Mouse (Mus musculus) embryonic facial prominence, embryonic 14.5 days (tissue): ENCODE results near the gene Cyp2s1. TPM values are rescaled to one million over a fixed set of nuclear protein-coding genes. Genes with fewer than 3 reads are reported as not detected.

Experiments used
- ATAC-seq: fragments of 200-750 bp; cut with Nextera tagmentation; 2 replicates; pipeline ENCODE4 v1.8.0; 2017; ENCODE audit warnings: low read depth, moderate number of reproducible peaks, moderate TSS enrichment
- DNase-seq: peaks from one replicate; pipeline ENCODE4 v3.0.0-alpha.2; 2015; ENCODE audit warnings: low spot score
- H3K27ac ChIP-seq: fragments of 300-500 bp; sonication (generic); replicated peaks from 2 replicates; pipeline ENCODE4 v1.5.1; 2014; ENCODE audit warnings: low read depth, mild to moderate bottlenecking, low read length, moderate library complexity
- H3K27me3 ChIP-seq: fragments of 300-500 bp; sonication (generic); replicated peaks from 2 replicates; pipeline ENCODE4 v1.6.1; 2014; ENCODE audit warnings: low read length; ENCODE audit not compliant: control insufficient read depth, insufficient read depth
- H3K36me3 ChIP-seq: fragments of 300-500 bp; sonication (generic); 2 replicates; pipeline ENCODE4 v1.6.1; 2014; ENCODE audit warnings: low read length, mixed read lengths; ENCODE audit not compliant: control insufficient read depth, insufficient read depth
- H3K4me1 ChIP-seq: fragments of 300-500 bp; sonication (generic); 2 replicates; pipeline ENCODE4 v1.6.1; 2014; ENCODE audit warnings: antibody characterized with exemption, low read length; ENCODE audit not compliant: control insufficient read depth, insufficient read depth
- H3K4me2 ChIP-seq: fragments of 300-500 bp; sonication (generic); 2 replicates; pipeline ENCODE4 v1.6.1; 2014; ENCODE audit warnings: low read depth, mild to moderate bottlenecking, low read length, moderate library complexity, mixed read lengths
- H3K4me3 ChIP-seq: fragments of 300-500 bp; sonication (generic); 2 replicates; pipeline ENCODE4 v1.5.1; 2014; ENCODE audit warnings: low read depth, mild to moderate bottlenecking, low read length
- H3K9ac ChIP-seq: fragments of 300-500 bp; sonication (generic); 2 replicates; pipeline ENCODE4 v1.6.1; 2014; ENCODE audit warnings: low read depth, mild to moderate bottlenecking, low read length, moderate library complexity, mixed read lengths
- H3K9me3 ChIP-seq: fragments of 300-500 bp; sonication (generic); 2 replicates; pipeline ENCODE4 v1.6.1; 2016; ENCODE audit warnings: low read length; ENCODE audit not compliant: control insufficient read depth
- WGBS: fragments of 180-500 bp; shearing (Covaris S2); extraction: QIAGEN DNeasy Blood & Tissue Kit; methylation state at CpG from one replicate; pipeline ENCODE4 v1.1.7; 2014; 5-methylcytosine and 5-hydroxymethylcytosine counted together
- polyA plus RNA-seq: library from polyadenylated mRNA; unstranded; fragments of >200 nt; fragmentation: Nextera tagmentation; extraction: Ambion mirVana; gene quantifications from 2 replicates; pipeline ENCODE4 v1.2.1, GENCODE M21; 2014

Gene Cyp2s1
- polyA plus RNA-seq, 1 experiment from 2014 or later = 4.1 TPM

DNA sequence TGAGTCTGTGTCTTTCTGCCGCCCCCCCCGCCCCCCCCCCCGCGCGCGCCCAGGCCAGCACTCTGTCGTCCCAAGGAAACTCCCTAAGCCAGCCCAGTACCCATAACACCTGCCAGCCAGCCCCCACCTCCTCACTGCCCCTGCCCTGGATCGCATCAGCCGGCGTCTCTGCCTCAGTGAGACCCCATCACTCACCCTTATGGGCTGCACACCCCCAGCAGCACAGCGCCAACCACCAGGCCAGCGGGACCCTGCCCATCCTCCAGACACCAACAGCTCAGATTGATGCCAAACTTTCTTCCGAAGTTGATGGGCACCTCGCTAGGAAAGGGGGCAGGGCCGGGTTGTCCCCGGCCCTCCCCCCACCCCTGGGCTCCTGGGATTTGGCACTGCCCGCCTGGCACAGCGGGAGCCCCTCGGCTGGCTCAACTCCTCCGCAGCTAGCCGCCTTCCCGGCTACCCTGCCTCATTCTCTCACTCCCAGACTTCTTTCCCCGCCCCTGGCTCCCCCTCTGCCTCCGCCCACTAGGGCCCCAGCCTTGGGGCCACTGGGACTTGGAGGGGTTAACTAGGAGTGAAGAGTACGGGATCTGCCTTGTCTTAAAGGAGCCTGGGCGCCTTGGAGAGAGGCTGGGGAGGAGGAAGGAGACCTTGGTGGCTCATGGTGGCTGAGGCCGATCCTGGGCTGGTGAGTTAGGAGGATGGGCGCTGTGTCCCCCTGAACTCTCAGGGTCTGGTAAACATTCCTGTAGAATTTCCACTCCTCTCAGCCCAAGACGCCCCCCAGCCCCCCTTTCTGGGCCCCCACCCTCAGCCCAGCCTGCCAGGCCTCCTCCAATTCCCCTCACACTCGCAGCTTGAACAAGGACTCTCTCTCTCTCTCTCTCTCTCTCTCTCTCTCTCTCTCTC lies 28.2 kb downstream of the Cyp2s1 start, which contains the start of gene Axl:
TSS of gene Axl (minus strand) at position 486 of the 909 bp plus-strand sequence.
- ATAC-seq (peak; percentile 94), DNase-seq (peak; percentile 92)
- Histone ChIP-seq H3K4me2 (peak within 1 kb of the TSS; percentile 81), H3K9ac (peak within 1 kb of the TSS; percentile 66), H3K27me3 (no peaks in the 10 kb centered on the region), H3K36me3 (peaks cover 14% of the 10 kb centered on the region; the same call in 1 of the 2 replicates), H3K27ac (peak within 1 kb of the TSS; percentile 81), H3K4me1 (peaks cover 17% of the 10 kb centered on the region), H3K9me3 (no peaks in the 10 kb centered on the region), H3K4me3 (peak within 1 kb of the TSS; percentile 56)
- WGBS = under 1% methylated on average over 23 of the region's 30 CpGs

DNA sequence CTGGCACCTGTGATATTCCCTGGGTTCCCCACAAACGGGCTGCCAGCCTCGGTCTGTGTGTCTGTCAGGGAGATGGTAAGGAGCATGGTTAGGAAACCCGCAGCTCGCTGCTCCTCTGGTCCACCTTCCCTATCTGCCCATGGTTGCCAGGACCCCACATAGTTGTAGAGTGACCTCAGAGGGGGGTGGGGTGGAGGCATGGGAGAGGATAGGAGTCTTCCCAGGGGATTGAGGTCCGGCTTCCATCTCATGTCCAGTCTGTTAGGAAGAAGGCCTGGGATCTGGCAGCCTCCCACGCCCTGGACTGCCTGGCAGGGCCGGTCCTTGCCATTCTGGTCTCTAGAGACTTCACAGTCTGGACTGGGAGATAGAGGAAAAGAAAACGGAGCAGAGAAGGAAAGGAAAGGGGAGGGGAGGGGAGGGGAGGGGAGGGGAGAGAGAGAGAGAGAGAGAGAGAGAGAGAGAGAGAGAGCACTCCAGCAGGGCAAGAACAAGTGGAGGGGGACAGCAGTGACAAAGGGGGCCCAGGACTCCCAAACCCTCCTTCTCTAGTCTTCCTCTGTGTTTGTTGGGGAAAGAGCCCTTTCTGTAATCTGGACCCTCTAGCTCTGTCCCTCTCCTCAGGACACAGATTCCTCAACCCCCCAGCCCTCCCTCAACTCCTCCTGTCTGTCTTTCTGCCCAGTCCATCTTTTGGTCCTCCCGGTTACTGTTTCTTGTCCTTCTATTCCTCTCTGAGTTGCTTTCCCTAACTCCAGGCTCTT lies 29.1 kb downstream of the Cyp2s1 start:
- H3K9me3 ChIP-seq = no peaks in the 10 kb centered on the region
- peak overlapping the region; percentile 81 for H3K4me2 ChIP-seq
- peaks cover 20% of the 10 kb centered on the region; the same call in 1 of the 2 replicates for H3K36me3 ChIP-seq
- no peak for DNase-seq
- H3K9ac ChIP-seq = peak overlapping the region; percentile 66
- peak overlapping the region; percentile 56 for H3K4me3 ChIP-seq
- no peaks in the 10 kb centered on the region for H3K27me3 ChIP-seq
- ATAC-seq = no peak
- H3K27ac ChIP-seq = peak overlapping the region; percentile 81; the same call in 1 of the 2 replicates
- 23% methylated on average over 9 of the region's 9 CpGs for WGBS
- peaks cover 20% of the 10 kb centered on the region for H3K4me1 ChIP-seq

DNA sequence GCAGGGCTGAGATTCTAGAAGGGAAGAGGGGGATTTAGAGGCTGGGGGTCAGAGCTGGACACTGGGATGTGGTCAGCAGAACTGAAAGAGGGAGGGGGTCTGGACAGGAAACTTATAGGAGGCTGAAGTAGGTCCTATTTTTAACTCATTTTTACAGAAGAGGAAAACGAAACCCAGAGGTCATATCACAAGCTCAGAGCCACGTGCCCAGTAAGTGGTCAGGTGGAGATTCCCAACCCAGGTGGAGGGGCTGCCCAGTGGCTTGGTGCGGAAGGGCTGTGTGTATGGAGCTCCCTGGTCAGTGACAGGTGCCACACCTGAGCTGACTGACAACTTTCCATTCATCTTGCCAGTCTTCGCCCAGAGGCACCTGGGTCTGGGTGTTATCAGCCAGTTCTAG lies 29.7 kb downstream of the Cyp2s1 start:
- Histone ChIP-seq H3K27me3 (no peaks in the 10 kb centered on the region), H3K36me3 (peaks cover 20% of the 10 kb centered on the region; the same call in 1 of the 2 replicates), H3K4me1 (peaks cover 25% of the 10 kb centered on the region), H3K4me2 (peak overlapping the region; percentile 81), H3K27ac (no peak overlapping the region), H3K4me3 (peak overlapping the region; percentile 56), H3K9ac (peak overlapping the region; percentile 66; the same call in 1 of the 2 replicates), H3K9me3 (no peaks in the 10 kb centered on the region)
- 61% methylated on average over 4 of the region's 4 CpGs for WGBS
- no peak for DNase-seq
- ATAC-seq = no peak

DNA sequence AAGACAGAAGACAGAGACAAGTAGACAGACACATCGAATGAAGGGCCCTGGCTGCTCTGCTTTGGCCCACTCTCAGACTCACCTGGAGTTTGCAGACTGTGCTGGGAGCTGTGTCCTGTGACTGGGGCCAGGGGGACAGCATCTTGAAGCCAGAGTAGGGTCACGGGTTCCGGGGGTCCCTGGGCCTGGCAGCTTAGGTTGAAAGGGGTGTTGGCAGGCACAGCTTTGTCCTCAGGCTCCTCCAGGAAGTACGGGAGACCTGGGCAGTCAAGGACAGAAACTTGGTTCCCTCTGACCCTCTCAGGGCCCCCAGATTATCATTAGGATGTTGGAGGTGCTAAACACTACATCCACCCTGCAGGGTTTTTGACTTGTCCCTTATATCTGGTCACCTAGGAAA lies 31.0 kb downstream of the Cyp2s1 start:
- H3K36me3 ChIP-seq = peaks cover 23% of the 10 kb centered on the region; the same call in 1 of the 2 replicates
- 62% methylated on average over 4 of the region's 4 CpGs for WGBS
- no peaks in the 10 kb centered on the region for H3K9me3 ChIP-seq
- H3K27me3 ChIP-seq = no peaks in the 10 kb centered on the region
- no peak overlapping the region for H3K27ac ChIP-seq
- H3K4me1 ChIP-seq = peaks cover 37% of the 10 kb centered on the region
- no peak for ATAC-seq
- DNase-seq = no peak
- H3K4me3 ChIP-seq = no peak overlapping the region
- H3K9ac ChIP-seq = peak overlapping the region; percentile 14; the same call in 1 of the 2 replicates
- H3K4me2 ChIP-seq = no peak overlapping the region

DNA sequence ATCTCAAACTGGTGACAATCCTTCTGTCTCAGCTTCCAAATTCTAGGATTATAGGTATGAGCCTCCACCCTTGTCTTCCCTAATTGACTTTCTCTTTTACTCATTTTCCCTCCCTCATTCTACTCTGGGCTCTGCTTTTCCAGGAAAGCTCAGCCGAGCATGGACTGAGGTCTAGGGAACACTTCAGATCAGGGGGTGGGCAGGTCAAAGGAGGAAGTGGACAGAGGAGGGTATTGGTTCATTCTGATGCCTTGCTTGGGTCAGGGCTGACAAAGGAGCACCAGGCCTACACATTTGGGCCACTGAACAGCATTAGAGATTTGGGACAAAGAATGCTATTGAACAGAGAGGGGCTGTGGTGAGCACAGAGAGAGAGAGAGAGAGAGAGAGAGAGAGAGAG lies 31.9 kb downstream of the Cyp2s1 start:
- WGBS = 38% methylated on average over 1 of the region's 1 CpGs
- DNase-seq (no peak), ATAC-seq (no peak)
- Histone ChIP-seq H3K27ac (no peak overlapping the region), H3K4me2 (no peak overlapping the region), H3K4me3 (no peak overlapping the region), H3K36me3 (peaks cover 28% of the 10 kb centered on the region; the same call in 1 of the 2 replicates), H3K4me1 (peaks cover 39% of the 10 kb centered on the region), H3K9ac (no peak overlapping the region), H3K9me3 (no peaks in the 10 kb centered on the region), H3K27me3 (no peaks in the 10 kb centered on the region)

DNA sequence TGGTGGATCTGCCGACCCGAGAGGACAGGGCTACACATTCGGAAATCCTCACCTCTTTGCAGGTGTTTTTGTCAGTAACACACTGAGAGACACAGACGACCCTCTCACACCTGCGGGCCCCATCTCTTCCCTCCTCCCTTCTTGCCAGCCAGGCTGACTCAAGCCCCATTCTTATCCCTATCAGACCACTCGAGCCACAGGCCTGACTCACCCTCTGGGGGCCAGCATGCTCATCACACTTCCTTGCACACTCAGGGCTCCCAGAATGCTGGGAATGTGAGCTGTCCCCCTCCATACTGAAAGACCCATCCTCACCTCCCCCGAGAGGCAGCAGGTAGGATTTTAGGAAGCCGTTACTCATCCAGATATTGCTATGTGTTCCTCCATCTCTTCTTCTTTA lies 33.0 kb downstream of the Cyp2s1 start:
- Histone ChIP-seq H3K9ac (no peak overlapping the region), H3K9me3 (no peaks in the 10 kb centered on the region), H3K4me2 (no peak overlapping the region), H3K4me1 (peaks cover 33% of the 10 kb centered on the region), H3K4me3 (no peak overlapping the region), H3K27ac (no peak overlapping the region), H3K27me3 (no peaks in the 10 kb centered on the region), H3K36me3 (peaks cover 34% of the 10 kb centered on the region)
- WGBS = 72% methylated on average over 8 of the region's 8 CpGs
- DNase-seq = no peak
- ATAC-seq = no peak

DNA sequence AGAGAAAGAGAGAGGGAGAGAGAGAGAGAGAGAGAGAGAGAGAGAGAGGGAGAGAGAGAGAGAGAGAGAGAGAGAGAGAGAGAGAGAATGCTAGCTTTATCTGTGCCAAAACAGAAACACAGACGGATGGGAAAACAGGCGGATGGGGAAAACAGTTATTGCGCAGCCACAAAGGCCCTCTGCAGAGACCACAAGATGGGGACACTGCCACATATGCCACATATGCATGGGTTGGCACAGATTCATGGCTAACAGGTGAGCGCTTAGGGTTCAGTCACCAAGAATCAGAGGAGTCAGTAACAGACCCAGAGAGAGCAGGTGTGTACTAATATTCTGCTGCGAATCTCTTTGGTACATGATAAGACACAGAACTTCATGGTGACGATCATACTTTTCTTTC lies 34.0 kb downstream of the Cyp2s1 start:
- Histone ChIP-seq H3K9me3 (no peaks in the 10 kb centered on the region), H3K27me3 (no peaks in the 10 kb centered on the region), H3K4me3 (no peak overlapping the region), H3K4me2 (peak overlapping the region; percentile 69; the same call in 1 of the 2 replicates), H3K36me3 (peaks cover 44% of the 10 kb centered on the region), H3K4me1 (peaks cover 33% of the 10 kb centered on the region), H3K27ac (peak overlapping the region; percentile 83; the same call in 1 of the 2 replicates), H3K9ac (no peak overlapping the region)
- 70% methylated on average over 6 of the region's 6 CpGs for WGBS
- DNase-seq (no peak), ATAC-seq (no peak)

DNA sequence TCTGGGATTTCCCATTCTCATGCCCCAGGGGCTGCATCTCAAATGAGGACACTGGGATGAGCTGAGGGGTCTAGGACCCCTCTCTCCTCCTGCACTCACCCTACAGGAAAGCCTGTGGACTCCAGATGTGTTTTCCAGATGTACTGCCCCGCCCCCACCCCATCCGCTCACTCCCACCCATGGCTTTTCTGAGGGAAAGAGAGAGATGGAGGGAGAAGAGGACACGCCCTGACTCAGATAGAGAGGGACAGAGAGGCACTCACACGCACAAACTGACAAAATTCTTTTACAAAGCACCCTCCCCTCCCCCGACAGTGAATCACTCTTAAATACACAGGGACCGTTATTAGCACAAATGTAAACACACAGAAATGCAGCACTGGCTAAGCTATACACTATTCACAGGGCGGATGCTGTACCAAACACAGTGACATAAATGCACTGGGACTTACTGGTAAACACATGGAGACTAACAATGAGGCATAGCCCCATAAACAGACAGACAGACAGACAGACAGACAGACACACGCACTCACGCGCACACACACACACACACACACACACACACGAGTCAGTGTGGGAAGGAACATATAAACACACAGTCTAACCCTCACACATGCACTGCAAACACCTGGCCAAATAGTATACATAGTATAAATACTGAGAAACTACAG lies 34.6 kb downstream of the Cyp2s1 start:
- peaks cover 46% of the 10 kb centered on the region for H3K36me3 ChIP-seq
- peak overlapping the region; percentile 27 for H3K4me3 ChIP-seq
- peak; percentile 36 for DNase-seq
- no peaks in the 10 kb centered on the region for H3K27me3 ChIP-seq
- ATAC-seq = peak; percentile 68; the same call in 1 of the 2 replicates
- no peaks in the 10 kb centered on the region for H3K9me3 ChIP-seq
- peak overlapping the region; percentile 63 for H3K9ac ChIP-seq
- peak overlapping the region; percentile 69 for H3K4me2 ChIP-seq
- H3K27ac ChIP-seq = peak overlapping the region; percentile 83
- H3K4me1 ChIP-seq = peaks cover 27% of the 10 kb centered on the region
- 27% methylated on average over 11 of the region's 11 CpGs for WGBS
